Mouse (Mus musculus): Measurements from ENCODE around the gene Zbtb7b. TPM values are rescaled to one million over a fixed set of nuclear protein-coding genes. Genes with fewer than 3 reads are reported as not detected.

Zbtb7b gene
- polyA plus RNA-seq, 2 experiments = 3.4 to 13.4 TPM

DNA sequence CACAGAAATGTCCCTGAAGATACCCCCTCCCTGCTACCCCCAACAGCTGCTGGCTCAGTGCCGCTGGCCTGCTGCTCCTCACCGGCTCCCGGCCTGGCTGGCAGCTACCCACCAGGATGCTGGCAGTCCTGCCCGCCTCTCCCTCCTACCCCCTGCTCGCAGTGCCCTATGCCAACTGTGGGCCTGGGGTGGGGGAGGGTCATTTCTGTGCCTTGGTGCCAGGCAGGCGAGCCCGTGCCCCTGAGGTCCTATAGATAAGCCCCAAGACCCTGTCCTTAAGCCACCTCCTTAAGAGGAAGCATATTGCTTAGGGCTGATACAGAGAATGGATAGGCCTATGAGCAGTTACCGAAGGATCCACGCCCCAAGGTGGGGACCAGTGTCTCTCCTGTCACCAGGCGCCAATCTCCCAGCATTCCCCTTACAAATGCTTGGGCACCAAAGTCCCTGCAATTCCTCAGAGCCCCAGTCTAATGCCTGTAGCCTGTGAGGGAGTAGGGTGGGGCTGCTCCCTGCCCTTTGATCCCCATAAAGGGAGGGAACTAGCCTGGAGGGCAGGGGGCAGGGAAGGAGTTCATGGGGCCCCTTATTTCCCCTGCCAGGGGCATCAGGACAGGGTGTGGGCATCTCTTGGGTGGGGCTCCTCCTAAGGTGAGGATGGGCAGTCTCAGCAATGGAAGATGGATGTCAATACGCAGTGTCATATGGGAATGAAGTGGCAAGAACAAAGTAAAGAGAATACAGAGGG lies 6.3 kb downstream of the Zbtb7b start:
- no peak for TF ChIP-seq POLR2A (IDR thresholded peaks at IDR 0.05; ENCODE audit: borderline replicate concordance, extremely low read depth, insufficient read depth, insufficient read length)
- no peaks in the 10 kb centered on the region for H3K9me3 ChIP-seq (ENCODE audit: control insufficient read depth, low read length)
- DNase-seq (ENCODE audit: low spot score) (no peak), ATAC-seq (ENCODE audit: low FRiP score, low read depth) (no peak)
- H3K9ac ChIP-seq (ENCODE audit: low read depth, low read length, severe bottlenecking) = no peak overlapping the region
- 75% methylated on average over 11 of the region's 11 CpGs for WGBS
- H3K36me3 ChIP-seq (ENCODE audit: control insufficient read depth, insufficient read depth, low read length) = no peaks in the 10 kb centered on the region
- H3K27me3 ChIP-seq (ENCODE audit: control insufficient read depth, insufficient read depth, low read length) = peaks cover 6% of the 10 kb centered on the region; the same call in 1 of the 2 replicates
- no peak overlapping the region for H3K4me2 ChIP-seq (replicated peaks; ENCODE audit: low read depth, low read length, severe bottlenecking)
- no peak overlapping the region for H3K4me3 ChIP-seq (replicated peaks; ENCODE audit: low read length)
- peaks cover 26% of the 10 kb centered on the region for H3K4me1 ChIP-seq (ENCODE audit: control insufficient read depth, insufficient read depth, low read length)
- H3K27ac ChIP-seq (replicated peaks; ENCODE audit: low read depth, low read length) = no peak overlapping the region

DNA sequence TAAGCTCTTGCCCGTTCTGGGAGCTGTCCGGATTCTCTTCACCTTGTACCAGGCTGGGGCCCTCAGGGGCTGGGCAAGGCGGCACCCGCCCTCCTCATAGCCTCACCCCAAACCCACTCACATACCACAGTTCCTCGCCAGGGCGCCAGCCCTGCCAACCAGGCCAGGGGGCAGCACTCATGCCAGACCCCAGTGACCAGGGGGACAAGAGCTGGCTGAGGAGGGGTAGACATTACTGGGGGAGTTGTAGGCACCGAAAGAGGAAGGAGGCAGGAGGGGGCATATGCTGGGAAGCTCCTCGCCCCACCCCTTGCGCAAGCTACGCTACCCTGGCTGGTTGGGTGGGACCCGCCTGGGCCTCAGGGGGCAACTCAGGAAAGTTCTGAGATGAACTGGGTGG lies 6.9 kb downstream of the Zbtb7b start:
- no peak overlapping the region for H3K9ac ChIP-seq (ENCODE audit: low read depth, low read length, severe bottlenecking)
- no peaks in the 10 kb centered on the region for H3K9me3 ChIP-seq (ENCODE audit: control insufficient read depth, low read length)
- peaks cover 26% of the 10 kb centered on the region for H3K4me1 ChIP-seq (ENCODE audit: control insufficient read depth, insufficient read depth, low read length)
- no peaks in the 10 kb centered on the region for H3K36me3 ChIP-seq (ENCODE audit: control insufficient read depth, insufficient read depth, low read length)
- no peak overlapping the region for H3K4me3 ChIP-seq (replicated peaks; ENCODE audit: low read length)
- no peak overlapping the region for H3K27ac ChIP-seq (replicated peaks; ENCODE audit: low read depth, low read length)
- ATAC-seq (ENCODE audit: low FRiP score, low read depth) = no peak
- TF ChIP-seq POLR2A (IDR thresholded peaks at IDR 0.05; ENCODE audit: borderline replicate concordance, extremely low read depth, insufficient read depth, insufficient read length) = no peak
- H3K27me3 ChIP-seq (ENCODE audit: control insufficient read depth, insufficient read depth, low read length) = peaks cover 5% of the 10 kb centered on the region; the same call in 1 of the 2 replicates
- no peak for DNase-seq (ENCODE audit: low spot score)
- 80% methylated on average over 11 of the region's 11 CpGs for WGBS
- no peak overlapping the region for H3K4me2 ChIP-seq (replicated peaks; ENCODE audit: low read depth, low read length, severe bottlenecking)

DNA sequence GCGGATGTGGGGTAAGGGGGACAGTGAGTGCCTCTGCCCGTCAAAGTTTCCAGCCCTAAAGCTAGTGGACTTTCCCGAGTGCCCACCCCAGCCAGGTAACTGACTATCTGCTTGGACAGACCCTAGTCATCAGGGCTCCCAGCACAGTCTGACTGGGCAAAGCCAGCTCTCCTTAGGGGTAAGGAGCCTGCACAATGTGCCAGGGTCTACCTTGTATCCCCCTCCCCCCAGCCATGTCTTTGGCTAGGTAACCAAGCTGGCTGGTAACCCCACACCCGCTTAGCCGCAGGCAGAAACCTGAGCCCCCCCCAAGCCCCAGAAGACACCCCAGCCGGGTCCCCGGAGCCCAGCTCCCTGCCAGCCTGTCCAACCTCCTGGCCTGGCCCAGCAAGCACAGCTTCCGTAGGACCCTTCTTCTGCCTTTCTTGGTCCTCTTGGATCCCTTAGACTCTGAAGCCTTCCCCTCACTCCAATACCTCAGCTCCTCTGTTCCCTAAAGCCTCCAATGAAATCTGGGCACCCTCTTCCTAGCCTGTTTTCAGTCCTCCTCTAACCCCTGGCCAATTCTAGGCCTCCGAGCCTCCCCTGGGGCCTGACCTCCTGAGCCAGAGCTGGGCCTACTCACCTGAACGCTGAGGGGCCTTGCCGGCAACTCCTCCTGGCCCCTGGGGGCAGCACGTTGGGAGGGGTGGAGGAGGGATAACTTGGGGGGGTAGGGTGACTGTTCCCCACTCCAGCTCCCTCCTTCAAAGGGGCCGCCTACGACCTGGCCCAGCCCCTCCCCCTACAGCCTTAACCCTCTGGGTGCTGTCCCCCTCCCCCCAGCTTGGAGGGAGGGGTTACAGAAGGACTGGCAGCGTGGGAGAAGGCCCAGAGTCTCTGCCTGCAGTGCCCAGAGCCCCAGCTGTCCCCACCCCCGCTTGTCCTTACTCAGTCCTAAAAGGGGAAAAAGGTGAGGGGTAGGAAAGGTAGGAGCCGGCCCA lies 7.8 kb downstream of the Zbtb7b start:
- Histone ChIP-seq H3K4me2 (replicated peaks; ENCODE audit: low read depth, low read length, severe bottlenecking) (0 out of 2 replicates have a peak overlapping the region, but pooled peaks have one; percentile 2), H3K9me3 (ENCODE audit: control insufficient read depth, low read length) (no peaks in the 10 kb centered on the region), H3K4me3 (replicated peaks; ENCODE audit: low read length) (no peak overlapping the region), H3K27me3 (ENCODE audit: control insufficient read depth, insufficient read depth, low read length) (no peaks in the 10 kb centered on the region), H3K36me3 (ENCODE audit: control insufficient read depth, insufficient read depth, low read length) (no peaks in the 10 kb centered on the region), H3K4me1 (ENCODE audit: control insufficient read depth, insufficient read depth, low read length) (peaks cover 20% of the 10 kb centered on the region), H3K27ac (replicated peaks; ENCODE audit: low read depth, low read length) (no peak overlapping the region), H3K9ac (ENCODE audit: low read depth, low read length, severe bottlenecking) (no peak overlapping the region)
- ATAC-seq (ENCODE audit: low FRiP score, low read depth) (no peak), DNase-seq (ENCODE audit: low spot score) (no peak)
- no peak for TF ChIP-seq POLR2A (IDR thresholded peaks at IDR 0.05; ENCODE audit: borderline replicate concordance, extremely low read depth, insufficient read depth, insufficient read length)
- WGBS = 60% methylated on average over 17 of the region's 17 CpGs

DNA sequence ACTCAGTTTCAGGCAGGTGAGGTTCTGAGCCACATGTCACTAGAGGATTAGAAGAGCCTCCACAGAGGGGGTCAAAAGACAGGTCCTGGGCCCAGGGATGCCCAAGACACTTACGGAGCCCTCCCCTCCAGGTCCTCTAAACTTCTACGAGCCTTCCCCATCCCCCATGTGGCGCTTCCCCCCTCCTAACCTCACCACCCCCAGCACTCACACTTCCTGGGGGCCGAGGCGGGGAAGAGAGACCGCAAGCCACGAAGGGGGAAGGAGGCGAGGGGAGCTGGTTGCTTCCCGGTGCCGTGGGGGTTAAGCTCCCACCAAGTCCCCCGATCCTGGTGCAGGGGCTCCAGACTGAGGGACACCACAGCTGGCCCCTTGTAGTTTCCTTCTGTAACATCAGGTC lies 9.1 kb downstream of the Zbtb7b start:
- Histone ChIP-seq H3K9ac (ENCODE audit: low read depth, low read length, severe bottlenecking) (0 out of 2 replicates have a peak overlapping the region, but pooled peaks have one; percentile 1), H3K36me3 (ENCODE audit: control insufficient read depth, insufficient read depth, low read length) (no peaks in the 10 kb centered on the region), H3K27ac (replicated peaks; ENCODE audit: low read depth, low read length) (no peak overlapping the region), H3K9me3 (ENCODE audit: control insufficient read depth, low read length) (no peaks in the 10 kb centered on the region), H3K4me2 (replicated peaks; ENCODE audit: low read depth, low read length, severe bottlenecking) (no peak overlapping the region), H3K4me1 (ENCODE audit: control insufficient read depth, insufficient read depth, low read length) (peaks cover 8% of the 10 kb centered on the region), H3K4me3 (replicated peaks; ENCODE audit: low read length) (no peak overlapping the region), H3K27me3 (ENCODE audit: control insufficient read depth, insufficient read depth, low read length) (no peaks in the 10 kb centered on the region)
- ATAC-seq (ENCODE audit: low FRiP score, low read depth) = no peak
- no peak for TF ChIP-seq POLR2A (IDR thresholded peaks at IDR 0.05; ENCODE audit: borderline replicate concordance, extremely low read depth, insufficient read depth, insufficient read length)
- no peak for DNase-seq (ENCODE audit: low spot score)
- WGBS = 54% methylated on average over 7 of the region's 11 CpGs

DNA sequence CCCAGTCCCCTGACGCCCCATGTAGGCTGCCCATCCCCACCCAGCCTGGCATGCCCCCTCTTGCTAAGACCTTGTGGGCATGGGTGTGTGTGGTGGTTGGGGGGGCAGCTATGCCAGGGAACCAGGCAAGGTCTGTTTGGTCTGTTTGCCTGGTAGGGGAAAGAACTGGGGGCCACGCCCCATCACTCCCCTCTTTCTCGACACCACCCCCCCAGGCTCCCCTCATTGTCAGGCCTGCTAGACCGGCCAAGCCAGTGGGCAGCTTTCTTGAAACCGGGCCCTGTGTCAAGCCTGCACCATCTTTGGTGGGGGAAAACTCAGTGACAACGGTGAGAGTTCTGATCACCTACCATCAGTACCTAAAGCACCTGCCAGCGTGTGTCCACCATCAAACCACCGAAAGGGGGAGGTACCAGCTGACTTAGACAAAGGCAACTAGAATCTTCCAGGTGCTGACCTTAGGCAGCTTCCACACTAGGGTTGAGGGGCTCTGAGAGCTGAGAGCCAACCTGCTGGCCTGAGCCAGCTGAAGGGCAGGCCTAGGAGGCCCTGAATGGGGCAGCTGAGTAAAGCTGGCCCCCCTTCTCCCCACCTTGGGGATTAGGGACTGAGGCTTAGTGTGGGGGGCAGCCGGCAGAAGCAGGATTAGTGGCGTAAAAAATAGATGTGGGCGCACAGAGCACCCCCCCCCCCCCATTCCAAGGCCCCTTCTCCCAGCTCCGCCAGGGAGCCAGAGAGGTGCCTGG lies 10.1 kb downstream of the Zbtb7b start:
- no peak overlapping the region for H3K9ac ChIP-seq (ENCODE audit: low read depth, low read length, severe bottlenecking)
- H3K27ac ChIP-seq (replicated peaks; ENCODE audit: low read depth, low read length) = no peak overlapping the region

More for the DNA sequence above, 10.1 kb downstream of the Zbtb7b start:
- H3K9me3 ChIP-seq (ENCODE audit: control insufficient read depth, low read length) = no peaks in the 10 kb centered on the region
- no peak overlapping the region for H3K4me2 ChIP-seq (replicated peaks; ENCODE audit: low read depth, low read length, severe bottlenecking)
- ATAC-seq (ENCODE audit: low FRiP score, low read depth) (no peak), DNase-seq (ENCODE audit: low spot score) (no peak)
- H3K36me3 ChIP-seq (ENCODE audit: control insufficient read depth, insufficient read depth, low read length) = no peaks in the 10 kb centered on the region
- H3K4me1 ChIP-seq (ENCODE audit: control insufficient read depth, insufficient read depth, low read length) = peaks cover 8% of the 10 kb centered on the region
- H3K27me3 ChIP-seq (ENCODE audit: control insufficient read depth, insufficient read depth, low read length) = no peaks in the 10 kb centered on the region
- TF ChIP-seq POLR2A (IDR thresholded peaks at IDR 0.05; ENCODE audit: borderline replicate concordance, extremely low read depth, insufficient read depth, insufficient read length) = no peak
- H3K4me3 ChIP-seq (replicated peaks; ENCODE audit: low read length) = no peak overlapping the region
- 63% methylated on average over 11 of the region's 12 CpGs for WGBS

Data from limb, embryonic 14.5 days (tissue).